Mouse (Mus musculus) heart, postnatal 36 days (tissue): ENCODE results near the gene Noxred1. TPM values are rescaled to one million over a fixed set of nuclear protein-coding genes. Genes with fewer than 3 reads are reported as not detected.

Experiments used
- microRNA-seq, 2 experiments: library from miRNA; unstranded; fragments of <30 nt; microRNA quantifications; one replicate each; pipeline ENCODE4 v1.2.0; 2021; ENCODE audit warnings: borderline number of aligned reads in 2 of 2
- total RNA-seq, 2 experiments: library from RNA; stranded (reverse); gene quantifications; 2 replicates each; pipeline ENCODE4 v1.2.3; 2021

Gene Noxred1
- total RNA-seq, 2 experiments from 2014 or later: 0.49 to 1.00 TPM

Small RNA genes lying within 50 kb of the gene (microRNA-seq; reads per million reads assigned to microRNA genes)
- gene Gm47293: 0 reads per million in 2 experiments

Other genes starting within 250 kb of the Noxred1 start
- not detected for gene Zdhhc22, start 248.3 kb downstream of the Noxred1 start, total RNA-seq
- gene Tmem63c, start 217.4 kb downstream of the Noxred1 start, total RNA-seq: under 1 TPM in 1 of 2 experiments, not detected in 1; 0.25 TPM
- not detected for gene Ngb, start 136.2 kb downstream of the Noxred1 start, total RNA-seq
- 10 to 100 TPM; 47.6 TPM for gene Gstz1, start 91.6 kb downstream of the Noxred1 start, total RNA-seq
- gene Pomt2, start 90.8 kb downstream of the Noxred1 start, total RNA-seq: 10 to 100 TPM; 10.3 to 10.9 TPM
- not detected for gene Samd15, start 39.0 kb downstream of the Noxred1 start, total RNA-seq
- 1 to 10 TPM; 5.1 to 5.9 TPM for gene Tmed8, start 38.3 kb downstream of the Noxred1 start, total RNA-seq
- 10 to 100 TPM; 21.2 to 24.5 TPM for gene Vipas39, start 27.5 kb upstream of the Noxred1 start, total RNA-seq
- gene Ahsa1, start 27.7 kb upstream of the Noxred1 start, total RNA-seq: 100 to 1,000 TPM; 120 to 147 TPM
- not detected for gene Ism2, start 61.0 kb upstream of the Noxred1 start, total RNA-seq
- gene Sptlc2, start 149.6 kb upstream of the Noxred1 start, total RNA-seq: 10 to 100 TPM; 27.2 to 28.8 TPM
- 100 to 1,000 TPM; 161 to 175 TPM for gene Slirp, start 205.2 kb upstream of the Noxred1 start, total RNA-seq
- 10 to 100 TPM in 1 of 2 experiments, 1 to 10 TPM in 1; 9.8 to 11.3 TPM for gene Alkbh1, start 205.3 kb upstream of the Noxred1 start, total RNA-seq
- 10 to 100 TPM; 48.1 to 52.9 TPM for gene Snw1, start 233.5 kb upstream of the Noxred1 start, total RNA-seq